ENCODE assay signal across 8 mouse cellular contexts in the genomic region with DNA sequence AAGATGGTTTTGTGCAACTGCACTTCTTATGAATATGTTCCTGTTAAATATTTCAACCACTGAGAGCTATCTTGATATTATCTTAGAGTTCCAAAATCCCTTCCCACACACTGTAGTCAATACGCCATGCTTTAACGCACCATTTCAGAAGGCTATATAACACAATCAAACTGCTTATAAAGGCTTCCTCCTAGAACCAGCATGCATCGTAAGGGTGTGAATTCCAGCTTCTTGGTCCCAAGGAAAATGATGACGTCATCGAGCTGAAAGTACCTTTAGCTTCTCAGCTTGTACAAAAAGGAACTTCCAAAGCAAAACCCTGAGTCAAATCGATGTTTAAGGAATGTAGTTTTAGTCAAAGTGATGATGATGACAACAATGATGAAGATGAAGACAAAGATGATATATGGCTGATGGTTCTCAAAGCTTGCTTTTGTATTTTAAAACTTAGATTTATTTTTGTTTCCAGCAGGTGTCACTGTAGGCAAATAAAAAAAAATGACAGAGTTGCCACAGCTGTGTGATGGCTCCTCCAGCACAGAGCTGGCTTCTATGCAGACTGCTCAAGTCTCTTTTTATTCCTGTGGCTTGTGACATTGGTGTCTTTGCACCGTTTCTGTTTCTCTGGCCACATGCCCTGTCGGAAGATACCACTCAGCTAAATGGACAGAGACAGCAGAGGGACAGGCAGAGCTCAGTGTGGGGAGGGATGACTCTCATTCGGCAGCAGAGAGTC.
DNase-seq lines count a peak whose midpoint lies in the region; ATAC-seq and TF ChIP-seq lines count a peak whose summit lies in the region.

No protein-coding gene starts in this region.

- ATAC-seq in lung, postnatal 0 days, result no peak
- peak; percentile 91 for ATAC-seq in forebrain, embryonic 14.5 days

- no peak overlapping the region for H3K4me2 ChIP-seq in lung, postnatal 0 days (replicated peaks; ENCODE audit: low read depth, low read length)
- no peak overlapping the region for H3K4me2 ChIP-seq in forebrain, embryonic 14.5 days (ENCODE audit: low read length)

- WGBS in lung, postnatal 0 days, result 62% methylated on average over 9 of the region's 9 CpGs
- WGBS in forebrain, embryonic 14.5 days, result 45% methylated on average over 9 of the region's 9 CpGs
- WGBS in thymus, adult 2 months, result 76% methylated on average over 9 of the region's 9 CpGs

- intact Hi-C loops in left cerebral cortex, adult 2 months (cut with DNase I), result loop anchor here (1.0 to 10.0 kb wide), 5 partner anchors 408 to 1341 kb away; no protein-coding TSS in a partner anchor

- H3K4me3 ChIP-seq in lung, postnatal 0 days (ENCODE audit: low read depth, low read length), result no peak overlapping the region
- no peak overlapping the region for H3K4me3 ChIP-seq in forebrain, embryonic 14.5 days (ENCODE audit: low read depth, low read length)
- H3K4me3 ChIP-seq in left cerebral cortex, adult 2 months, result no peak overlapping the region
- H3K4me3 ChIP-seq in thymus, adult 2 months (ENCODE audit: control insufficient read depth, insufficient read depth, low read length), result no peak overlapping the region

- H3K36me3 ChIP-seq in lung, postnatal 0 days (ENCODE audit: insufficient read depth, low read length), result no peaks in the 10 kb centered on the region
- no peaks in the 10 kb centered on the region for H3K36me3 ChIP-seq in forebrain, embryonic 14.5 days (ENCODE audit: control insufficient read depth, insufficient read depth, low read length)
- no peaks in the 10 kb centered on the region for H3K36me3 ChIP-seq in thymus, adult 2 months (ENCODE audit: control insufficient read depth, insufficient read depth, low read length)

- TF ChIP-seq POLR2A in thymus, adult 2 months (IDR thresholded peaks at IDR 0.05; ENCODE audit: control insufficient read depth, extremely low read depth, insufficient read depth, low read length, poor library complexity), result no peak

- TF ChIP-seq EP300 in lung, postnatal 0 days (IDR thresholded peaks at IDR 0.05), result no peak

- no peaks in the 10 kb centered on the region for H3K9me3 ChIP-seq in lung, postnatal 0 days (ENCODE audit: low read length)
- H3K9me3 ChIP-seq in forebrain, embryonic 14.5 days (replicated peaks; ENCODE audit: control insufficient read depth, low read length), result no peaks in the 10 kb centered on the region

- H3K27me3 ChIP-seq in lung, postnatal 0 days (replicated peaks; ENCODE audit: insufficient read depth, low read length), result no peaks in the 10 kb centered on the region
- H3K27me3 ChIP-seq in forebrain, embryonic 14.5 days (replicated peaks; ENCODE audit: control insufficient read depth, insufficient read depth, low read length), result no peaks in the 10 kb centered on the region
- no peaks in the 10 kb centered on the region for H3K27me3 ChIP-seq in thymus, adult 2 months (ENCODE audit: control insufficient read depth, insufficient read depth, low read length)

- H3K27ac ChIP-seq in lung, postnatal 0 days (ENCODE audit: low read length), result no peak overlapping the region
- no peak overlapping the region for H3K27ac ChIP-seq in forebrain, embryonic 14.5 days (ENCODE audit: low read depth, low read length)
- H3K27ac ChIP-seq in left cerebral cortex, adult 2 months, result peak overlapping the region; percentile 76; the same call in 1 of the 2 replicates
- no peak overlapping the region for H3K27ac ChIP-seq in thymus, adult 2 months (ENCODE audit: control insufficient read depth, insufficient read depth, low read length)

- H3K4me1 ChIP-seq in lung, postnatal 0 days (ENCODE audit: insufficient read depth, low read depth, low read length), result no peaks in the 10 kb centered on the region
- 0 out of 2 replicates have a peak, but pooled peaks cover 5% of the 10 kb centered on the region for H3K4me1 ChIP-seq in forebrain, embryonic 14.5 days (ENCODE audit: control insufficient read depth, insufficient read depth, low read length)
- no peaks in the 10 kb centered on the region for H3K4me1 ChIP-seq in thymus, adult 2 months (replicated peaks; ENCODE audit: control insufficient read depth, insufficient read depth, low read length)

- TF ChIP-seq CTCF in lung, postnatal 0 days (IDR thresholded peaks at IDR 0.05), result peak; percentile 27
- peak; percentile 56 for TF ChIP-seq CTCF in left cerebral cortex, adult 2 months (IDR thresholded peaks at IDR 0.05)
- TF ChIP-seq CTCF in thymus, adult 2 months (IDR thresholded peaks at IDR 0.05; ENCODE audit: borderline replicate concordance, control insufficient read depth, extremely low read depth, insufficient read depth, low read length, poor library complexity), result no peak

- peak; percentile 7 for DNase-seq in lung, postnatal 0 days (ENCODE audit: low spot score)
- no peak for DNase-seq in lung, adult 18-20 months
- peak; percentile 86 for DNase-seq in forebrain, embryonic 14.5 days (ENCODE audit: low spot score)
- peak; percentile 21 to 26 for DNase-seq in left cerebral cortex, adult 2 months (ENCODE audit: extremely low spot score in 1 of 2, low spot score in 2 of 2)
- peak; percentile 41 for DNase-seq in right cerebral cortex, adult 18-20 months
- no peak for DNase-seq in spleen, postnatal 36 days (ENCODE audit: low spot score in 2 of 2)
- DNase-seq in thymus, adult 2 months, result no peak
- DNase-seq in kidney, adult 18-20 months, result no peak

- H3K9ac ChIP-seq in lung, postnatal 0 days (replicated peaks; ENCODE audit: low read depth), result no peak overlapping the region
- H3K9ac ChIP-seq in forebrain, embryonic 14.5 days (ENCODE audit: low read length), result no peak overlapping the region

Comparison
In these comparisons a context has a peak if more than half of its experiments do, and no peak if none do; other contexts are left out.
1. DNase-seq: peak in lung, postnatal 0 days (single experiment), forebrain, embryonic 14.5 days (single experiment), left cerebral cortex, adult 2 months (2 of 2) and right cerebral cortex, adult 18-20 months (single experiment); none in lung, adult 18-20 months (0 of 2), spleen, postnatal 36 days (0 of 2), thymus, adult 2 months (single experiment) and kidney, adult 18-20 months (single experiment).